Mouse (Mus musculus): Measurements from ENCODE around the gene Sgsh.

The Sgsh gene

DNA sequence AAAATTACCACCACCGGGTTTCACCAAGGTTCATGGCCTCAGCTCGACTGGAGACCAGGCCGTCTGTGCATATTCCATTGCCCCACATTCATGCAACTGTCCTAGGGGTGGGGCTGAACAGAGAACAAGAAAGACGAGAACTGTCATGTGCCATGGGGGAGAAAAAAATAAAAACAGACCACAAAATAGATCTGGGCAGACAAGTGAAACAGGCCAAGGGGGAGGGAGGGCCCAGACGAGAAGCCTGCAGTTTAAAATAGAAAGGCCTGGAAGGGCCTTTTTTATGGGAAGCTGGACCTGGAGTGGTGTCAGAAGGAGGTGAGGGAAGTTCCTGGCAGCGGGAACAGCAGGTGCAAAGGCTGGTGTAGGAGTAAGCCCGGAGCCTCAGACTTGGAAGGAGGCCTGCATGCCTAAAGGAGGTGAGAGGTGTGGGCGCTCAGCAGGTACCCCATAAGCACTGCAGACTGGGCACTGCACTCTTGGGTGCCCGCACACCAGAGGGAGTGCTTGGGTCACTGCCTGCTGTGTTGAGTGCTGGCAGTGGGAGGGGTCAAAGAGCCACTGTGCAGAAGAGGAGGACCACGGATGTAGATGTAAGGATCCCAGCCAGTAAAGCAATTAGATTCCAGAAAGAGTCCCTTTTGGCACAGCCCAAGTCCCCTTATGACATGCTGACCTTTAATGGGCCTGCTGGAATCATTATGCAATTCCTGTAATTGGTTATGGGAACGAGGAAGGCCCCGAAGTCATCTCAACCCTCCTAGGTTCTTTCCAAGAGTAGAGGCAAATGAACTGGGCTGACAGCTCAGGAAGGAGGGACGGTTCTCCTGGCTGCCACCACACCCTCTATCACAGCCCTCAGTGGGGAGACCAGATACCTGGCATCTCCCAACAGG is 48.3 kb downstream of the Sgsh start:
- DNase-seq = no peak

GRCm38 (mm10) chr11:119304904-119305712 is 50.2 kb downstream of the Sgsh start:
- DNase-seq = peak; percentile 80

- DNase-seq = no peak
Measured at GRCm38 (mm10) chr11:119300986-119301385, 54.4 kb downstream of the Sgsh start.

DNA sequence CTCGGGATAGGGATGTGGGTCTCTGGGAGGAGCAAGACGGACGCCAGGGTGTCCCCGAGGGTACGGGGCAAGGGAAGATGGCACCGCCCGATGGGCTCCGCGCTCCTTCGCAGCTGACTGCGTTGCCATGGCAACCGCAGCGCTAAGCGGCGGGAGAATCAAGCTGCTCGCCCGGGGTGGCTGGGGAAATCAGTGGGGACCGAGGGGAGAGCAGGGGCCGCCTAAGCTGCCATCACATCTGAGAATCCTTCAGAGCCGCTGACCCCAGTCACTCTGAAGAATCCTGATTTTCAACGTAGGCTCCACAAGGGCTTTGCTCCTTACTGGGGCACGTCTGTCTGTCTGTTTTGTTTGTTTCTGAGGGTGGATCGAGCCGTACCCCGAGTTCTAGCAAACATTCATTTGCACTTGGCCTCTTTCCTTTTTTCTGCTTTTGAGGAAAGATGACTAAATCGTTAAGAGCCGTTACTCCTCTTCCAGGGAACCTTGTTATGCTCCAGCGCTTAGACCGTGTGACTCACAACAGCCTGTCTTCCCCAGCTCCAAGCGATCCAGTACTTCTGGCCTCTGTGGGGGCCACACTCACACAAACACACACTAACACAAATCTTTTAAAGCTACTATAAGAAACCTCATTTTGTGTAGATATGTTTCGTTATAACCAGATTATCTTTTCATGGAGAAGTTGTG is 54.9 kb downstream of the Sgsh start:
- no peak for DNase-seq

DNA sequence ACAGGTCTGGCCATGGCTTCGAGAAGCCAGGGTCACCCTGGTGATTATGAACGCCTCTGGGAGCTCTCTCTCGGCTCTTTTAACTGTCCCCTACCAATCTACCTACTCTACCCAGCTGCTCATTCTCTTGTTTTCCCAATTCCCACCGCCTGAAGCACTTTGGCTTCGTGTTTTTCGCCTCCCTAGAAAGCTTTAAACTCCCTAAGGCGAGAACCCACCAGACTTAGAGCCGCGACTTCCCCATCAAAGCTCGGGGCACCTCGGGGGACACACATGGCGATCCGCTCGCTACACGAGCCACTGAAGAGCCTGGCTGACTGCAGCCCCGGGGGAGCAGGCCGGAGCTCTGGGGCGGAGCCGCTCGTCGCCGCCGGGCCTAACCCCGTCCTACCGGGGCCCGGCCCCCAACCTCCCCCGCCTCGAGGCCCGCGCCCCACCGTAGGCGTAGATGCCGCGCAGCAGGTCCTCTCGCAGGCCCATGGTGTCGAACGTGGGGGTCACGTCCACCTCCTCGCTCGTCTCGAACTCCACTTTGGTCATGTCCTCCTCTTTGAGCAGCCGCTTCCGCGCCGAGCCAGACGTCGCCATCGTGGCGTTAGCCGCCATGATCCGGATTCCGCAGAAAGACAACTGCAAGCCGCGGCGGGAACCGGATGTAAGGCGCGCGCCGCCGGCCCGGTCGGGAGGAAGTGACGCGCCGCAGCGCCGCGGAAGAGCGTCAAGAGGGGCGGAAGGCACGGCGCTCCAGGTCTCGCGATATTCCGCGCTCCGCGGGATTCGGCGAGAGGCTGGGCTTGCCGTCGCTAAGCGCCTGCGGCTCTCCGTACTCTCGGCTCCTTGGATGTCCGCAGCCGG is 55.7 kb downstream of the Sgsh start, which contains the start of gene Eif4a3:
TSS of gene Eif4a3 (minus strand) at position 699 of the 855 bp plus-strand sequence.
- DNase-seq = peak; percentile 99

GRCm38 (mm10) chr11:119298917-119299316 is 56.4 kb downstream of the Sgsh start:
- no peak for DNase-seq

DNA sequence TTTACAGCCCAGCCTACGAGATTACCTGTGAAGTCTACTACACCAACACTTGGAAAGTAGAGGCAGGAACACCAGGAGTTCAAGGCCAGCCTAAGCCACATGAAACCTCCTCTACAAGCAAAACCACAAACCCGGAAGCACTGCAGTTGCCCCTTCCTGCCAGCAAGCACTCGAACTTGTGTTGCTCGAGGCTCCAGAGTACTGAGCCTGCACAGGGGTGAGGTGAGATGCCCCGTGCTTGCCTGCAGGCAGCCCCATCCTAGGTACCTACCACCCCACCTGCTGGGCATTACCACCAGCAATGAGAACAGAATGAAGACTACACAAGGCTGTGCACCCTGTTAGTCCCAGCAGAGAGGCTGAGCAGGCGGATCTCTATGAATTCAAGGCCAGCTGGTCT is 57.3 kb downstream of the Sgsh start:
- DNase-seq = no peak

Data from cerebellum, postnatal 10 days (tissue).